Mouse (Mus musculus) erythroid progenitor cell, adult 5-6 weeks (primary cell): ENCODE results near the gene Lin37. TPM values are rescaled to one million over a fixed set of nuclear protein-coding genes. Genes with fewer than 3 reads are reported as not detected.

Experiments
- ATAC-seq: replicated peaks from 2 replicates; pipeline ENCODE4 v1.8.0; 2016; ENCODE audit warnings: moderate number of reproducible peaks, mild to moderate bottlenecking, moderate TSS enrichment, inconsistent platforms; ENCODE audit not compliant: poor library complexity, low FRiP score, severe bottlenecking
- total RNA-seq, 2 experiments: library from RNA; stranded (forward) in 1 of 2; stranded (reverse) in 1 of 2; fragments of 150-400 nt in 1 of 2; fragments of 186-747, 209-891 nt in 1 of 2; gene quantifications; 2 replicates each; pipeline versions ENCODE4 v1.2.3 to v1.2.4; 2015 to 2017; ENCODE audit warnings: low replicate concordance in 2 of 2

The Lin37 gene
- total RNA-seq, 2 experiments from 2014 or later = 22.3 to 56.2 TPM

- ATAC-seq = no peak
Observed at GRCm38 (mm10) chr7:30520396-30520795, 39.2 kb downstream of the Lin37 start.

- no peak for ATAC-seq
Observed at GRCm38 (mm10) chr7:30518325-30518724, 41.3 kb downstream of the Lin37 start.

- ATAC-seq = no peak
Observed at GRCm38 (mm10) chr7:30515003-30515760, 44.5 kb downstream of the Lin37 start.

GRCm38 (mm10) chr7:30508061-30508460, 51.6 kb downstream of the Lin37 start:
- no peak for ATAC-seq

Other genes starting within 250 kb of the Lin37 start
Only the 30 nearest of the 33 such genes appear.
- not detected in 2 replicates for gene Lrfn3, start 197.1 kb downstream of the Lin37 start, total RNA-seq (2015; ENCODE audit: low replicate concordance)
- not detected in 2 replicates for gene Lrfn3, start 197.1 kb downstream of the Lin37 start, total RNA-seq (2017; ENCODE audit: low replicate concordance)
- gene Tyrobp, start 146.1 kb downstream of the Lin37 start, total RNA-seq (2015; ENCODE audit: low replicate concordance) = 243 and 282 TPM in 2 replicates
- gene Tyrobp, start 146.1 kb downstream of the Lin37 start, total RNA-seq (2017; ENCODE audit: low replicate concordance) = 60.1 and 77.1 TPM in 2 replicates
- gene Hcst, start 140.0 kb downstream of the Lin37 start, total RNA-seq (2015; ENCODE audit: low replicate concordance) = 3.6 and 18.0 TPM in 2 replicates
- gene Hcst, start 140.0 kb downstream of the Lin37 start, total RNA-seq (2017; ENCODE audit: low replicate concordance) = 4.1 TPM in 1 of 2 replicates, not detected in the other
- 7.2 and 20.1 TPM in 2 replicates for gene Nfkbid, start 138.1 kb downstream of the Lin37 start, total RNA-seq (2015; ENCODE audit: low replicate concordance)
- gene Nfkbid, start 138.1 kb downstream of the Lin37 start, total RNA-seq (2017; ENCODE audit: low replicate concordance) = 2.6 and 4.1 TPM in 2 replicates
- gene Aplp1, start 114.3 kb downstream of the Lin37 start, total RNA-seq (2015; ENCODE audit: low replicate concordance) = not detected in 2 replicates
- gene Aplp1, start 114.3 kb downstream of the Lin37 start, total RNA-seq (2017; ENCODE audit: low replicate concordance) = not detected in 2 replicates
- gene Kirrel2, start 102.1 kb downstream of the Lin37 start, total RNA-seq (2015; ENCODE audit: low replicate concordance) = not detected in 2 replicates
- gene Kirrel2, start 102.1 kb downstream of the Lin37 start, total RNA-seq (2017; ENCODE audit: low replicate concordance) = not detected in 2 replicates
- gene Nphs1, start 101.5 kb downstream of the Lin37 start, total RNA-seq (2015; ENCODE audit: low replicate concordance) = not detected in 2 replicates
- 1.2 TPM in 1 of 2 replicates, not detected in the other for gene Nphs1, start 101.5 kb downstream of the Lin37 start, total RNA-seq (2017; ENCODE audit: low replicate concordance)
- gene Prodh2, start 66.2 kb downstream of the Lin37 start, total RNA-seq (2015; ENCODE audit: low replicate concordance) = not detected in 2 replicates
- gene Prodh2, start 66.2 kb downstream of the Lin37 start, total RNA-seq (2017; ENCODE audit: low replicate concordance) = not detected in 2 replicates
- 73.5 and 85.9 TPM in 2 replicates for gene Arhgap33, start 24.8 kb downstream of the Lin37 start, total RNA-seq (2015; ENCODE audit: low replicate concordance)
- gene Arhgap33, start 24.8 kb downstream of the Lin37 start, total RNA-seq (2017; ENCODE audit: low replicate concordance) = 43.0 and 77.7 TPM in 2 replicates
- gene Hspb6, start 7.7 kb downstream of the Lin37 start, total RNA-seq (2015; ENCODE audit: low replicate concordance) = 62.7 and 79.2 TPM in 2 replicates
- gene Hspb6, start 7.7 kb downstream of the Lin37 start, total RNA-seq (2017; ENCODE audit: low replicate concordance) = 19.0 and 21.8 TPM in 2 replicates
- 16.8 and 24.5 TPM in 2 replicates for gene Proser3, start 7.5 kb downstream of the Lin37 start, total RNA-seq (2015; ENCODE audit: low replicate concordance)
- gene Proser3, start 7.5 kb downstream of the Lin37 start, total RNA-seq (2017; ENCODE audit: low replicate concordance) = 10.9 and 18.1 TPM in 2 replicates
- 8.4 and 43.6 TPM in 2 replicates for gene U2af1l4, start 3.5 kb upstream of the Lin37 start, total RNA-seq (2015; ENCODE audit: low replicate concordance)
- gene U2af1l4, start 3.5 kb upstream of the Lin37 start, total RNA-seq (2017; ENCODE audit: low replicate concordance) = 40.8 and 59.9 TPM in 2 replicates
- 3.2 and 4.2 TPM in 2 replicates for gene Gm49396, start 3.5 kb upstream of the Lin37 start, total RNA-seq (2015; ENCODE audit: low replicate concordance)
- gene Gm49396, start 3.5 kb upstream of the Lin37 start, total RNA-seq (2017; ENCODE audit: low replicate concordance) = 6.8 and 7.2 TPM in 2 replicates
- 67.4 and 73.8 TPM in 2 replicates for gene Psenen, start 3.8 kb upstream of the Lin37 start, total RNA-seq (2015; ENCODE audit: low replicate concordance)
- gene Psenen, start 3.8 kb upstream of the Lin37 start, total RNA-seq (2017; ENCODE audit: low replicate concordance) = 32.9 and 98.7 TPM in 2 replicates
- gene Igflr1, start 5.6 kb upstream of the Lin37 start, total RNA-seq (2015; ENCODE audit: low replicate concordance) = 5.4 and 24.7 TPM in 2 replicates
- 3.3 TPM in 1 of 2 replicates, not detected in the other for gene Igflr1, start 5.6 kb upstream of the Lin37 start, total RNA-seq (2017; ENCODE audit: low replicate concordance)
- 155 and 163 TPM in 2 replicates for gene Kmt2b, start 28.9 kb upstream of the Lin37 start, total RNA-seq (2015; ENCODE audit: low replicate concordance)
- gene Kmt2b, start 28.9 kb upstream of the Lin37 start, total RNA-seq (2017; ENCODE audit: low replicate concordance) = 47.9 and 48.0 TPM in 2 replicates
- not detected in 2 replicates for gene Zbtb32, start 39.1 kb upstream of the Lin37 start, total RNA-seq (2015; ENCODE audit: low replicate concordance)
- 0.39 TPM in 1 of 2 replicates, not detected in the other for gene Zbtb32, start 39.1 kb upstream of the Lin37 start, total RNA-seq (2017; ENCODE audit: low replicate concordance)
- not detected in 2 replicates for gene Upk1a, start 53.0 kb upstream of the Lin37 start, total RNA-seq (2015; ENCODE audit: low replicate concordance)
- gene Upk1a, start 53.0 kb upstream of the Lin37 start, total RNA-seq (2017; ENCODE audit: low replicate concordance) = 2.7 TPM in 1 of 2 replicates, not detected in the other
- 152 and 165 TPM in 2 replicates for gene Cox6b1, start 66.3 kb upstream of the Lin37 start, total RNA-seq (2015; ENCODE audit: low replicate concordance)
- gene Cox6b1, start 66.3 kb upstream of the Lin37 start, total RNA-seq (2017; ENCODE audit: low replicate concordance) = 128 and 263 TPM in 2 replicates
- not detected in 2 replicates for gene Etv2, start 76.0 kb upstream of the Lin37 start, total RNA-seq (2015; ENCODE audit: low replicate concordance)
- gene Etv2, start 76.0 kb upstream of the Lin37 start, total RNA-seq (2017; ENCODE audit: low replicate concordance) = not detected in 2 replicates
- 35.0 and 44.9 TPM in 2 replicates for gene Rbm42, start 90.5 kb upstream of the Lin37 start, total RNA-seq (2015; ENCODE audit: low replicate concordance)
- 11.4 and 26.3 TPM in 2 replicates for gene Rbm42, start 90.5 kb upstream of the Lin37 start, total RNA-seq (2017; ENCODE audit: low replicate concordance)
- gene Haus5, start 105.2 kb upstream of the Lin37 start, total RNA-seq (2015; ENCODE audit: low replicate concordance) = 49.9 and 51.5 TPM in 2 replicates
- gene Haus5, start 105.2 kb upstream of the Lin37 start, total RNA-seq (2017; ENCODE audit: low replicate concordance) = 45.6 and 50.1 TPM in 2 replicates
- not detected in 2 replicates for gene Pmis2, start 111.8 kb upstream of the Lin37 start, total RNA-seq (2015; ENCODE audit: low replicate concordance)
- not detected in 2 replicates for gene Pmis2, start 111.8 kb upstream of the Lin37 start, total RNA-seq (2017; ENCODE audit: low replicate concordance)
- not detected in 2 replicates for gene 2200002J24Rik, start 139.1 kb upstream of the Lin37 start, total RNA-seq (2015; ENCODE audit: low replicate concordance)
- gene 2200002J24Rik, start 139.1 kb upstream of the Lin37 start, total RNA-seq (2017; ENCODE audit: low replicate concordance) = not detected in 2 replicates
- 4.0 TPM in 1 of 2 replicates, not detected in the other for gene Atp4a, start 152.4 kb upstream of the Lin37 start, total RNA-seq (2015; ENCODE audit: low replicate concordance)
- not detected in 2 replicates for gene Atp4a, start 152.4 kb upstream of the Lin37 start, total RNA-seq (2017; ENCODE audit: low replicate concordance)
- gene Tmem147, start 169.7 kb upstream of the Lin37 start, total RNA-seq (2015; ENCODE audit: low replicate concordance) = 5.4 and 21.0 TPM in 2 replicates
- gene Tmem147, start 169.7 kb upstream of the Lin37 start, total RNA-seq (2017; ENCODE audit: low replicate concordance) = 5.1 and 11.2 TPM in 2 replicates
- not detected in 2 replicates for gene Gapdhs, start 183.8 kb upstream of the Lin37 start, total RNA-seq (2015; ENCODE audit: low replicate concordance)
- gene Gapdhs, start 183.8 kb upstream of the Lin37 start, total RNA-seq (2017; ENCODE audit: low replicate concordance) = not detected in 2 replicates
- gene Sbsn, start 191.6 kb upstream of the Lin37 start, total RNA-seq (2015; ENCODE audit: low replicate concordance) = not detected in 2 replicates
- gene Sbsn, start 191.6 kb upstream of the Lin37 start, total RNA-seq (2017; ENCODE audit: low replicate concordance) = not detected in 2 replicates
- 1.7 and 9.4 TPM in 2 replicates for gene Dmkn, start 203.9 kb upstream of the Lin37 start, total RNA-seq (2015; ENCODE audit: low replicate concordance)
- 9.7 TPM in 1 of 2 replicates, not detected in the other for gene Dmkn, start 203.9 kb upstream of the Lin37 start, total RNA-seq (2017; ENCODE audit: low replicate concordance)
- gene Krtdap, start 228.1 kb upstream of the Lin37 start, total RNA-seq (2015; ENCODE audit: low replicate concordance) = not detected in 2 replicates
- not detected in 2 replicates for gene Krtdap, start 228.1 kb upstream of the Lin37 start, total RNA-seq (2017; ENCODE audit: low replicate concordance)